Mouse (Mus musculus): ENCODE measurements around the gene C2cd6. TPM values are rescaled to one million over a fixed set of nuclear protein-coding genes. Genes with fewer than 3 reads are reported as not detected.

The C2cd6 gene
- not detected for total RNA-seq (2021)

GRCm38 (mm10) chr1:59094705-59095104 is at the start of gene C2cd6:
TSS of gene C2cd6 (minus strand) at chr1:59094900.
- DNase-seq = no peak

GRCm38 (mm10) chr1:59142809-59143208 is 48.1 kb upstream of the C2cd6 start:
- peak; percentile 73 for DNase-seq

DNA sequence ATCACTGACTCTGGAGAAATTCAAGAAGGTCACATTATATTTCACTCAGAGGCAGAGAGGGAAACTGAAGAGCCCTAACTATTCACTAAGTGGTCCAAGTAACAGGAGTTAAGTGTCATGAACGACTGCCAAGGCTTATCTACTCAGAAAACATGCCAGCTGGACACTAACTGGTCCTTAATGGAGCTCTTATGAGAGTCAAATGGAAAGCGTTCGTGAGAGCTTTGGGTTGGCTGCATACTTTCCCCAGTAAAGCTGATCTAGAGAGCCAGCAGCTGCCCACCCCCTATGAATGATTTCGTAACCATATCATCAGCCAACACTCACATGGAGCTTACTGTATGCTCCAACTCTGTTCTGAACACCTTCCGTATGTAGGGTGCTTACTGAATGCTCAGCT is 39.7 kb upstream of the C2cd6 start:
- DNase-seq = peak; percentile 40

DNA sequence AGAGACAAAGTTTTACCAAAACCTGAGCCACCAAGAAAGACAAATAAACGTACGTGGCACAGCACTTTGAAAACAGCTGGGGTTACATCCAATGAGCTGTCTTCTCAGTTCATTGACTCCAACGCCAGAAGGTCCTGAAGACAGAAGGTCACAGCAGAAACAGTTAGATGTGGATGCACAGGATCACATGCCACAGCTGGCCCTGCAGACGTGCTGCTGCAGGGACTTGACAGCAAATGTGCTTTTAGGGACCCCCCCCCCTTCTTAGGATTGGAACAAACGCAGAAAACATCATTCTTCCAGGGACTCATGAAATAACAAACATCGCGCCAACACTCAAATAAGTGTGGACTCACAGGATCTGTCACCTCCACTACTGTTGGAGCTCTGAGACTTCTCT is 34.2 kb upstream of the C2cd6 start:
- no peak for DNase-seq

- DNase-seq = no peak
Measured at GRCm38 (mm10) chr1:59125558-59125957, 30.9 kb upstream of the C2cd6 start.

- DNase-seq = peak; percentile 92
Measured at GRCm38 (mm10) chr1:59119720-59120457, 25.2 kb upstream of the C2cd6 start, which contains the start of gene Tmem237. TSS of gene Tmem237 (minus strand) at chr1:59120408.

GRCm38 (mm10) chr1:59110524-59110923 is 15.8 kb upstream of the C2cd6 start:
- DNase-seq = no peak

- no peak for DNase-seq
Measured at GRCm38 (mm10) chr1:59102071-59102470, 7.4 kb upstream of the C2cd6 start.

DNA sequence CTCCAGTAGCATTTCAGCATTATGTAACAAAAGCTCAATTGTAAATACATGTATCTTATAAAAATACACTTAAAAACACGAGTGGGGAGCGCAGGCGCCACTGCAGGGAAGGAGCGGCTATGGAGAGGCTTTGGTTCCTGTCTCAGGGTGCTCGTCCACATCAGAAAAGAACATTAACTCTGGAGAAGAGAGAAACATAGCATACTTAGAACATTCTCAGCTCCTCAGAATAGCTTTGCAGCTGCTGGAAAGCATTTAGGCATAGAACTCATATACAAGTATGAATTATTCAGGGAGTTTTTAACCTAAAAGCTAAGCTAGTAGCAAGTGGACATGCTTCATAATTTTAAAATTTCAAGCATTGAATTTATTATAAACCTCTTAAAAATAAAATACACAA is 6.3 kb upstream of the C2cd6 start:
- no peak for DNase-seq

DNA sequence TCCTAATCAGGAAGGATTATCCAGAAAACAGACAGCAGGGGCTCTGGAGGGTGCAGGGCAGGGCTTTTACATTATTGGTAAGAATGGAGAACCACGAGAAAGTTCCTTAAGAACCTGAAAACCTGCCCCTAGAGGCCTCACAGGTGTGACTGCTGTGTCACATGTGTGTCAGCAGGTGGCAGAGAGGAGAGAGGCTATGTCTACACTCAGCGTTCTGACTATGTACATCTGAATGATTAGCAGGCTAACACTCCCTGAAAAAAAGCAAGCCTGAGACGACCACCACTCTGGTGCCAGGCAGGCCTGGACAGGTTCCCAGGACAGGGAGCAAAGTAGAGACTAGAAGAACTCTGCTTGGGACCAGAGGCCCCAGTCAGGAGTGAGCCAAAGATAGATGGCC is 23.8 kb downstream of the C2cd6 start:
- DNase-seq = no peak

- DNase-seq = peak; percentile 49
Measured at GRCm38 (mm10) chr1:59067976-59068375, 26.7 kb downstream of the C2cd6 start.

DNA sequence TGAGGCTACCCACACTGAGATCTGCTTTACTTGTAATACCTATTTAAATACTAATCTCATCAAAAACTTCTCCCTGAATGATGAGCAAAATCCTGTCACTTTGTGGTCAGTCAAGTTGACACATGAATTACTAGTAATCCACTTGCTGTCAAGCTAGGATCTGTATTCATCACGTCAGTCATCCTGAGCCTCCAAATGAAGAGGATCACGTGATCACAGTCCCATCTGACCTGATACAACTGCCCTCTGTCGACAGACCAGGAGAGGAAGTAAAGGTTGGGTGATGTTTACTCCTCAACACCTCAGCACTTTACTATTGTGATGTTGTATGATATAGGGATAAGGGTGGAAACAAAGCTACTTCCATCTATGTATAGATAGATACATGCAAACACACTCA is 31.0 kb downstream of the C2cd6 start:
- DNase-seq = no peak

DNA sequence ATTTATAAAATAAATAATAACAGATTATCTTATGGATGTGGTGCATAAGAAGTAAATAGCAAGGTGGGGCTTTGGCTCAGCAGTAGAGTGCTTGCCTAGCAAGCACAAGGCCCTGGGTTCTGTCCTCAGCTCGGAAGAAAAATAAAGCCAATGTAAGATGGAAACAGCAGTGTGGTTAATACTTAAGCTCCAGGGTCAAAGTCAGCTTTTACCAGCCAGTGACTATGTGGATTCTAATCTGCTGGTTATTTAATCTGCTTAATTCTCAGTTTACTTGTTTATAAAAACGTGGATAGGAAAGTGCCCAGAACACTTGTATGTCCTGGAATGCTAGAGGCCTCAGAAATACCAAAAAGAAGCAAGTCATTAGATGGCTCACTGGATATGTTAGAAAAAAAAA is 37.7 kb downstream of the C2cd6 start:
- no peak for DNase-seq

DNA sequence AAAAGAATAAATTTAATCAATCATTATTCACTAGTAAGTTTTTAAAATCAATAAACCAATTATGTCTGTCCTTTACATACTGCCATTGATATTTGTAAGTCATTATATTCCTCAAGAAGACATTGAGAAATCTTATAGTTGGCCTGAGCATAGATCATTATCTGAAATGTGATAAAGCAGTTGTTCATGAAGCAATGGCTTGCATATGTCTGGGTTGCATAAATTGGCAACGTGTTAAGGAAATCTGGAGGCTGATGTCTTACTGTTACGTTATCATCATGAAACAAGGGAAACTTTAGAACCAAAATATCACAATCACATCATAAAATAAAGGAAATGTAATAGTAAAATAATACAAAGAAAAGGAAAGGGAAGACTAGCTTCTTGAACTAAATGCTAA is 43.4 kb downstream of the C2cd6 start:
- DNase-seq = no peak

- DNase-seq = no peak
Measured at GRCm38 (mm10) chr1:59037723-59038122, 57.0 kb downstream of the C2cd6 start.

DNA sequence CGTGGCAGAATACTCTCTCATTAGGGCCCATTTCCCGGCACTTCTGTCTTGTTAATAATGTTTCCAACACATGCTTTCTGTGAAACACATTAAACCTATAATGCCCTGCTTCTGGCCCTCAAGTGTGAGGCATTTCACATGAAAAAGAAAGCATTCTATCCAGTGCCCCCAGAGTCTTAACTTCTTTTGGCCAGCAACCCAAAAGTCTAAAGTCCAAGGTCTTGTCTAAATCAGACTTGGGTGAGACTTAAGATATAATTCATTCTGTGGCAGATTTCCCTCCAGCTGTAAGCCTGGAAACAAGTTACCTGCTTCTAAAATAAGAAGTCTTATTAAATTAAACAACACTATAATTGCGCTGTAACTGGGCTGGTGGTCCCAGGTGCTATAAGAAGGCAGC is 73.1 kb downstream of the C2cd6 start:
- DNase-seq = no peak

- DNase-seq = peak; percentile 27
Measured at GRCm38 (mm10) chr1:59009250-59009649, 85.5 kb downstream of the C2cd6 start.

Other genes with a start within 250 kb of the C2cd6 start
- 100 to 1,000 TPM; 149 to 154 TPM for gene Trak2, start 121.5 kb downstream of the C2cd6 start, total RNA-seq (2021)
- 10 to 100 TPM; 28.4 to 31.7 TPM for gene Stradb, start 121.4 kb downstream of the C2cd6 start, total RNA-seq (2021)
- gene Tmem237, start 25.5 kb upstream of the C2cd6 start, total RNA-seq (2021) = 1 to 10 TPM; 5.2 to 7.3 TPM
- gene Mpp4, start 68.5 kb upstream of the C2cd6 start, total RNA-seq (2021) = under 1 TPM; 0.16 to 0.17 TPM
- 10 to 100 TPM; 12.8 to 13.5 TPM for gene Als2, start 142.3 kb upstream of the C2cd6 start, total RNA-seq (2021)
- not detected for gene Cdk15, start 162.0 kb upstream of the C2cd6 start, total RNA-seq (2021)

All from heart, postnatal 4 days (tissue).